20 mouse cellular contexts compared by ENCODE assay signal in the genomic region with DNA sequence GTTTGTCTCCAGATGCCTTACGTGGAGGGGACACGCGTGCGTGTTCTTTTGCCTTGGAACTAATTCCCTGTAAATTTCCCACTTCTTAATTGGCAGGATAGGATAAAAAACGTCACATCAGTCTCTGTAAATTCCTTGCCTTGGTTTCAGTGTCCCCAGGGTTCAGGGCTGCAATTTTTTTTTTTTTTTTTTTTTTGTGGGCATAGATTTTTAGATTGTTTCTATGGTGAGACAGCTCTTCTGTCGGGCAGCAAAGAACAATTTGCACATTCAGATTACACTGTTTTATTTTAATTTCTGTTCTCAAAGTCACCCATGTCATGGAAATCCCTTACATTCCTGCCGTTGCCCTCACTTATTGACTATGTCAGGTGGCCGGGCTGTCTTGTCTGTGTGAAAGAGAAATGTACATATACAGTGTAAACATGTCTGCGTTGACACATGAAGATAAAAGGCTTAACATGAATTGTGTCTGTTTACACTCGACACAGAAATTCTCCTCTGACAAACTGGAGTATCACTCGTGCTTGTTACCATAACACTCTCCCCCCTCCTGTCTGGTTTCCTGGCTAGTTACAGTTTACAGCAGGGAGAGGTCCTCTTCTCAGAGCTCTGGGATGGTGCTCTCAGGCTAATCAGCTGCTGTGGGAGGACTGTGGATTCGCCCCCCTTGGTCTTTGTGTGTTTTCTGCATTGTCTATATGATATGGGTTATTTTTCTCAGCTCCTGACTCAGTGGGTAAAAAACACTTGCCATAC. TPM values are rescaled to one million over a fixed set of nuclear protein-coding genes. Genes with fewer than 3 reads are reported as not detected.
DNase-seq lines count a peak whose midpoint lies in the region; ATAC-seq and TF ChIP-seq lines count a peak whose summit lies in the region.
"Had no signal": no experiment of that assay in that cellular context is flagged by ENCODE, and none has a peak within 500 bp of the region (broad histone marks: within the 10 kb centered on the region; RNA-seq: fewer than 3 reads in every experiment).

No protein-coding gene starts in this region.

- no peak for TF ChIP-seq POLR2A in MEL (IDR thresholded peaks at IDR 0.05; ENCODE audit: control insufficient read depth in 1 of 2, insufficient read depth in 1 of 2, low read depth in 1 of 2, low read length in 2 of 2, poor library complexity in 1 of 2)

- DNase-seq in lung, embryonic 14.5 days: peak; percentile 42
- no peak for DNase-seq in lung, postnatal 36 days
- DNase-seq in MEL (ENCODE audit: low read depth, low spot score): peak; percentile 39
- DNase-seq in adrenal gland, postnatal 10 days: no peak
- DNase-seq: adrenal gland, postnatal 25 days; B cell, adult 2 months; cerebellum, adult 9-10 months; gastrocnemius, adult 2 months; heart, postnatal 4 days; thymus, postnatal 25 days had no signal

- H3K4me2 ChIP-seq in heart, embryonic 15.5 days: no peak overlapping the region
- H3K4me2 ChIP-seq in heart, embryonic 11.5 days: no peak overlapping the region
- H3K4me2 ChIP-seq in lung, embryonic 14.5 days: no peak overlapping the region
- no peak overlapping the region for H3K4me2 ChIP-seq in limb, embryonic 15.5 days
- H3K4me2 ChIP-seq in hindbrain, embryonic 16.5 days (ENCODE audit: low read length): no peak overlapping the region; the same call in 1 of the 2 replicates
- H3K4me2 ChIP-seq: neural tube, embryonic 15.5 days had no signal

- H3K27ac ChIP-seq in heart, embryonic 15.5 days: peak overlapping the region; percentile 17; the same call in 1 of the 2 replicates
- no peak overlapping the region for H3K27ac ChIP-seq in heart, embryonic 11.5 days (ENCODE audit: low read depth, low read length)
- H3K27ac ChIP-seq in lung, embryonic 14.5 days (ENCODE audit: low read depth): no peak overlapping the region
- peak overlapping the region; percentile 97 for H3K27ac ChIP-seq in MEL (ENCODE audit: control insufficient read depth, low read depth, low read length)
- peak overlapping the region; percentile 28; the same call in 1 of the 2 replicates for H3K27ac ChIP-seq in limb, embryonic 15.5 days
- no peak overlapping the region for H3K27ac ChIP-seq in hindbrain, embryonic 16.5 days (ENCODE audit: low read depth, low read length)
- H3K27ac ChIP-seq: gastrocnemius, adult 2 months; kidney, postnatal 0 days; left cerebral cortex, adult 2 months; neural tube, embryonic 15.5 days; stomach, postnatal 0 days had no signal

- H3K9me3 ChIP-seq in heart, embryonic 15.5 days (replicated peaks): no peaks in the 10 kb centered on the region
- H3K9me3 ChIP-seq in heart, embryonic 11.5 days (replicated peaks; ENCODE audit: control insufficient read depth, low read length): no peaks in the 10 kb centered on the region
- H3K9me3 ChIP-seq in lung, embryonic 14.5 days (ENCODE audit: low read depth, low read length): no peaks in the 10 kb centered on the region
- H3K9me3 ChIP-seq in MEL (replicated peaks; ENCODE audit: insufficient read depth, low read length): no peaks in the 10 kb centered on the region
- H3K9me3 ChIP-seq in limb, embryonic 15.5 days: no peaks in the 10 kb centered on the region
- no peaks in the 10 kb centered on the region for H3K9me3 ChIP-seq in hindbrain, embryonic 16.5 days (ENCODE audit: control insufficient read depth, low read length)
- H3K9me3 ChIP-seq: neural tube, embryonic 15.5 days had no signal

- no peak overlapping the region for H3K9ac ChIP-seq in heart, embryonic 15.5 days
- no peak overlapping the region for H3K9ac ChIP-seq in heart, embryonic 11.5 days (ENCODE audit: low read depth, low read length)
- H3K9ac ChIP-seq in lung, embryonic 14.5 days: no peak overlapping the region
- peak overlapping the region; percentile 72 for H3K9ac ChIP-seq in MEL (ENCODE audit: control insufficient read depth, low read depth, low read length, poor library complexity, severe bottlenecking)
- no peak overlapping the region for H3K9ac ChIP-seq in limb, embryonic 15.5 days
- H3K9ac ChIP-seq in hindbrain, embryonic 16.5 days (ENCODE audit: low read depth, low read length): no peak overlapping the region
- H3K9ac ChIP-seq: neural tube, embryonic 15.5 days had no signal

- 43% methylated on average over 12 of the region's 12 CpGs for WGBS in heart, embryonic 15.5 days
- WGBS in heart, embryonic 11.5 days (ENCODE audit: insufficient replicate concordance): 47% methylated on average over 12 of the region's 12 CpGs
- 31% methylated on average over 12 of the region's 12 CpGs for WGBS in lung, embryonic 14.5 days
- WGBS in limb, embryonic 15.5 days: 39% methylated on average over 12 of the region's 12 CpGs
- 45% methylated on average over 12 of the region's 12 CpGs for WGBS in hindbrain, embryonic 16.5 days

- H3K79me2 ChIP-seq in MEL (ENCODE audit: control insufficient read depth, insufficient read depth, low read length, poor library complexity): peaks cover 15% of the 10 kb centered on the region; the same call in 1 of the 2 replicates

- H3K4me3 ChIP-seq in heart, embryonic 15.5 days: no peak overlapping the region
- no peak overlapping the region for H3K4me3 ChIP-seq in heart, embryonic 11.5 days (ENCODE audit: low read depth, low read length)
- no peak overlapping the region for H3K4me3 ChIP-seq in lung, embryonic 14.5 days (ENCODE audit: low read depth, low read length)
- peak overlapping the region; percentile 7 to 53; a peak in 2 of 4 replicates for H3K4me3 ChIP-seq in MEL (ENCODE audit: control insufficient read depth in 1 of 2, insufficient read depth in 1 of 2, low read depth in 2 of 2, low read length in 2 of 2)
- H3K4me3 ChIP-seq in limb, embryonic 15.5 days: no peak overlapping the region
- H3K4me3 ChIP-seq in hindbrain, embryonic 16.5 days (ENCODE audit: low read length): no peak overlapping the region
- H3K4me3 ChIP-seq: gastrocnemius, adult 2 months; left cerebral cortex, adult 2 months; neural tube, embryonic 15.5 days had no signal

- no peak for TF ChIP-seq CTCF in lung, embryonic 14.5 days (IDR thresholded peaks at IDR 0.05; ENCODE audit: low read depth)
- TF ChIP-seq CTCF in MEL (IDR thresholded peaks at IDR 0.05 in 2 of 3, conservative IDR thresholded peaks at IDR 0.05 in 1 of 3; ENCODE audit: control insufficient read depth in 1 of 3, insufficient read depth in 1 of 3, low read depth in 2 of 3, low read length in 3 of 3, poor library complexity in 1 of 3, severe bottlenecking in 1 of 3): no peak

- TF ChIP-seq RAD21 in MEL (IDR thresholded peaks at IDR 0.05; ENCODE audit: low read depth, low read length): no peak; the same call in 1 of the 2 replicates

- no peaks in the 10 kb centered on the region for H3K27me3 ChIP-seq in heart, embryonic 15.5 days
- no peaks in the 10 kb centered on the region for H3K27me3 ChIP-seq in heart, embryonic 11.5 days (ENCODE audit: control insufficient read depth, insufficient read depth, low read length)
- H3K27me3 ChIP-seq in lung, embryonic 14.5 days (ENCODE audit: insufficient read depth, low read length): no peaks in the 10 kb centered on the region
- H3K27me3 ChIP-seq in MEL (ENCODE audit: control insufficient read depth in 1 of 2, insufficient read depth in 2 of 2, low read length in 2 of 2): no peaks in the 10 kb centered on the region
- no peaks in the 10 kb centered on the region for H3K27me3 ChIP-seq in limb, embryonic 15.5 days
- H3K27me3 ChIP-seq in hindbrain, embryonic 16.5 days (replicated peaks; ENCODE audit: control insufficient read depth, insufficient read depth, low read length): no peaks in the 10 kb centered on the region
- H3K27me3 ChIP-seq: neural tube, embryonic 15.5 days; Patski had no signal

- H3K4me1 ChIP-seq in heart, embryonic 15.5 days (replicated peaks): peaks cover 55% of the 10 kb centered on the region
- peaks cover 45% of the 10 kb centered on the region for H3K4me1 ChIP-seq in heart, embryonic 11.5 days (ENCODE audit: control insufficient read depth, insufficient read depth, low read length)
- peaks cover 16% of the 10 kb centered on the region for H3K4me1 ChIP-seq in lung, embryonic 14.5 days (ENCODE audit: insufficient read depth)
- peaks cover 41 to 50% of the 10 kb centered on the region in 2 experiments for H3K4me1 ChIP-seq in MEL (ENCODE audit: control insufficient read depth in 1 of 2, insufficient read depth in 2 of 2, low read length in 2 of 2)
- peaks cover 39% of the 10 kb centered on the region for H3K4me1 ChIP-seq in limb, embryonic 15.5 days
- peaks cover 29% of the 10 kb centered on the region for H3K4me1 ChIP-seq in hindbrain, embryonic 16.5 days (ENCODE audit: control insufficient read depth, insufficient read depth, low read depth, low read length)

- ATAC-seq in heart, embryonic 15.5 days (replicated peaks; ENCODE audit: insufficient number of reproducible peaks, insufficient read depth, low FRiP score, low read depth): no peak
- ATAC-seq in heart, embryonic 11.5 days (replicated peaks; ENCODE audit: insufficient number of reproducible peaks, low FRiP score, low TSS enrichment): no peak
- peak; percentile 48; the same call in 1 of the 2 replicates for ATAC-seq in lung, embryonic 14.5 days (ENCODE audit: insufficient read depth)
- no peak for ATAC-seq in limb, embryonic 15.5 days (ENCODE audit: insufficient number of reproducible peaks, low FRiP score, low TSS enrichment, low read depth)
- ATAC-seq in hindbrain, embryonic 16.5 days: no peak
- ATAC-seq: activated CD4-positive, CD25-positive, alpha-beta regulatory T cell, adult 4 months; Patski had no signal

- H3K36me3 ChIP-seq in heart, embryonic 15.5 days: no peaks in the 10 kb centered on the region
- no peaks in the 10 kb centered on the region; the same call in 1 of the 2 replicates for H3K36me3 ChIP-seq in heart, embryonic 11.5 days (ENCODE audit: control insufficient read depth, insufficient read depth, low read length)
- H3K36me3 ChIP-seq in lung, embryonic 14.5 days (ENCODE audit: insufficient read depth): no peaks in the 10 kb centered on the region
- H3K36me3 ChIP-seq in MEL (ENCODE audit: control insufficient read depth in 1 of 2, insufficient read depth in 2 of 2, low read length in 2 of 2): peaks cover 0 to 49% of the 10 kb centered on the region in 2 experiments; a peak in 2 of 4 replicates
- H3K36me3 ChIP-seq in limb, embryonic 15.5 days: no peaks in the 10 kb centered on the region; the same call in 1 of the 2 replicates
- H3K36me3 ChIP-seq in hindbrain, embryonic 16.5 days (ENCODE audit: control insufficient read depth, insufficient read depth, low read length): no peaks in the 10 kb centered on the region
- H3K36me3 ChIP-seq: neural tube, embryonic 15.5 days had no signal

- TF ChIP-seq EP300 in MEL (IDR thresholded peaks at IDR 0.05; ENCODE audit: low read depth in 1 of 2, low read length in 2 of 2): peak; percentile 32 to 54; a peak in 3 of 4 replicates

RNA-seq across cellular contexts. Expression of gene Igf1r, which starts 43.8 kb away (rescaled TPM):
- polyA plus RNA-seq in heart, embryonic 15.5 days (2015; fragmentation: Nextera tagmentation; extraction: Ambion mirVana): 13.9 and 16.5 TPM in 2 replicates
- 16.1 and 19.3 TPM in 2 replicates for polyA plus RNA-seq in heart, embryonic 11.5 days (2014; fragmentation: Nextera tagmentation; extraction: Ambion mirVana)
- 19.6 and 19.7 TPM in 2 replicates for polyA plus RNA-seq in lung, embryonic 14.5 days (2014; fragmentation: Nextera tagmentation; extraction: Ambion mirVana)
- 11.9 and 13.8 TPM in 2 replicates for total RNA-seq in MEL (2012; rRNA removed)
- polyA plus RNA-seq in MEL (2012; ENCODE audit: insufficient read depth in 1 of 2, insufficient read length in 2 of 2, low read depth in 1 of 2, low replicate concordance in 2 of 2, missing spikeins in 1 of 2): 10 to 100 TPM in 1 of 2 experiments, not detected in 1; 11.8 TPM
- polyA plus RNA-seq in limb, embryonic 15.5 days (2015; fragmentation: Nextera tagmentation; extraction: Ambion mirVana): 22.1 and 26.3 TPM in 2 replicates
- 10 to 100 TPM; 49.2 to 53.4 TPM for total RNA-seq in adrenal gland, postnatal 10 days (2021)
- 16.4 and 19.3 TPM in 2 replicates for polyA plus RNA-seq in hindbrain, embryonic 16.5 days (2015; fragmentation: Nextera tagmentation; extraction: Ambion mirVana)

Comparison
In these comparisons a context has a peak if more than half of its experiments do, and no peak if none do; other contexts are left out.
1. H3K27ac ChIP-seq: peak in heart, embryonic 15.5 days (single experiment), MEL (single experiment) and limb, embryonic 15.5 days (single experiment); none in heart, embryonic 11.5 days (single experiment), lung, embryonic 14.5 days (single experiment) and hindbrain, embryonic 16.5 days (single experiment).
2. DNase-seq: peak in lung, embryonic 14.5 days (single experiment) and MEL (single experiment); none in lung, postnatal 36 days (single experiment) and adrenal gland, postnatal 10 days (single experiment).
3. H3K4me3 ChIP-seq: peak in MEL (2 of 2); none in heart, embryonic 15.5 days (single experiment), heart, embryonic 11.5 days (single experiment), lung, embryonic 14.5 days (single experiment), limb, embryonic 15.5 days (single experiment) and hindbrain, embryonic 16.5 days (single experiment).